Mouse (Mus musculus): ENCODE results near the gene Dyrk1b. TPM values are rescaled to one million over a fixed set of nuclear protein-coding genes. Genes with fewer than 3 reads are reported as not detected.
"Not testable (repeated sequence)": the region's sequence is repeated elsewhere in the genome, so short reads cannot be mapped to it uniquely, and the experiment has no call there.

Gene Dyrk1b
- polyA plus RNA-seq, 1 experiment from 2014 or later, result 2.3 TPM

DNA sequence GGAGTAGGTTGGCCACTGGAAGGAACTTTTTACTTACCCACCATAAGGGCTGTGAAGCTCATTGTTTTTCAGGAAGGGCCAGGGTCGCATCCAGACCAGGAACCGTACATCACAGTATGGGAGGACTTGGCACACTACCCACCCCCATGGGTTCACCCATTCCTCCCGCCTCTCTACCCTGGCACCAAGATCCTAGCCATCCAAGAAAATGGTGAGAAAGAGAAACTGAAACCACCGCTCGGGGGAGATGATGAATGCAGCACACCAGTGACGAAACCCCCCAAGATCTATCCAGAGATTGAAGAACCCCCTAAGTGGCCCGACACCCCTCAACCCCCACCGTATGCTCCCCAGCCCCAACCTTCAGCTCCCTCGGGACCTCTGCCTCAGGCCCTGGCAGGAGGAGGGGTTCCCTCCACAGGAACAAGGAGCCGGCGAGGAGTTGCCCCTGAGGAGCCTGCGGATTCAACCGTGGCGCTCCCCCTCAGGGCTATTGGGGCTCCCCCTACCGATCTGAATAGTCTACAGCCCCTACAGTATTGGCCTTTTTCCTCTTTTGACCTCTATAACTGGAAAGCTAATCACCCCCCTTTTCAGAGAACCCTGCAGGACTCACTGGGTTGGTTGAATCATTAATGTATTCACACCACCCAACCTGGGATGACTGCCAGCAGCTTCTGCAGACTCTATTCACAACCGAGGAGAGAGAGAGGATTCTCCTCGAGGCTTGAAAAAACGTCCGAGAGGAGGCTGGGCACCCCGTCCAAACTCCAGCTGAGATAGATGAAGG lies 39.9 kb downstream of the Dyrk1b start:
- not testable (repeated sequence) for H3K27me3 ChIP-seq; H3K4me1 ChIP-seq (replicated peaks); ATAC-seq (ENCODE audit: insufficient read depth); H3K9me3 ChIP-seq (replicated peaks); H3K9ac ChIP-seq; H3K27ac ChIP-seq (replicated peaks); H3K36me3 ChIP-seq (replicated peaks); H3K4me3 ChIP-seq (replicated peaks); H3K4me2 ChIP-seq
- 70% methylated on average over 20 of the region's 20 CpGs for WGBS (ENCODE audit: insufficient replicate concordance)

GRCm38 (mm10) chr7:28226836-28227235 lies 47.6 kb downstream of the Dyrk1b start:
- WGBS (ENCODE audit: insufficient replicate concordance), result 64% methylated on average over 4 of the region's 4 CpGs
- not testable (repeated sequence) for H3K9me3 ChIP-seq (replicated peaks); ATAC-seq (ENCODE audit: insufficient read depth); H3K4me1 ChIP-seq (replicated peaks); H3K36me3 ChIP-seq (replicated peaks); H3K27me3 ChIP-seq; H3K4me3 ChIP-seq (replicated peaks); H3K9ac ChIP-seq; H3K4me2 ChIP-seq; H3K27ac ChIP-seq (replicated peaks)

DNA sequence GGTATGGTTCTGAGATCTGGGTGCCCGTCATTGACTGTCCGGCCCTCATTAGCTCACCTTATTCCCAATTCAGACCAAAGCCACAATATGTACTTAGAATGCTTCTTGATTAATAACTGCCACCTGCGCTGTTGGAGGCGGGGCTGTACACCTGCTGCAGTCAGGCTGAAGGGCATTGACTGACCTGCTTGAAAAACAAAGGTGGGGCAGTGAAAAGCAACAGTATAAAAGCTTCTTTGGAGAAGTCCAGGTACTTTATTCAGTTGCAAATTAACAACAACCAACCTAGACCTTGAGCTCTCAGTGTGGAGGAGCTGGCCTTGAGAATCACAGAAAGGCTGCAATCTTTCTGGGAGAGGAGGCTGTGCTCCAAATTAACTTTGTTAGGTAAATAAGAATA lies 48.2 kb downstream of the Dyrk1b start:
- not testable (repeated sequence) for H3K27ac ChIP-seq (replicated peaks); H3K4me3 ChIP-seq (replicated peaks); H3K4me2 ChIP-seq; ATAC-seq (ENCODE audit: insufficient read depth); H3K9me3 ChIP-seq (replicated peaks); H3K36me3 ChIP-seq (replicated peaks); H3K4me1 ChIP-seq (replicated peaks); H3K9ac ChIP-seq; H3K27me3 ChIP-seq
- WGBS (ENCODE audit: insufficient replicate concordance), result 70% methylated on average over 4 of the region's 4 CpGs

Other genes starting within 250 kb of the Dyrk1b start
- gene Zfp780b, start 200.3 kb upstream of the Dyrk1b start, polyA plus RNA-seq (2015; fragmentation: Nextera tagmentation; extraction: Ambion mirVana), result 4.4 and 5.3 TPM in 2 replicates
- 1.4 and 1.6 TPM in 2 replicates for gene Zfp850, start 165.4 kb upstream of the Dyrk1b start, polyA plus RNA-seq (2015; fragmentation: Nextera tagmentation; extraction: Ambion mirVana)
- gene Psmc4, start 129.4 kb upstream of the Dyrk1b start, polyA plus RNA-seq (2015; fragmentation: Nextera tagmentation; extraction: Ambion mirVana), result 127 and 132 TPM in 2 replicates
- gene Fcgbp, start 108.2 kb upstream of the Dyrk1b start, polyA plus RNA-seq (2015; fragmentation: Nextera tagmentation; extraction: Ambion mirVana), result 0.10 and 0.17 TPM in 2 replicates
- not detected in 2 replicates for gene 9530053A07Rik, start 50.0 kb upstream of the Dyrk1b start, polyA plus RNA-seq (2015; fragmentation: Nextera tagmentation; extraction: Ambion mirVana)
- 55.0 and 56.9 TPM in 2 replicates for gene Fbl, start 9.8 kb upstream of the Dyrk1b start, polyA plus RNA-seq (2015; fragmentation: Nextera tagmentation; extraction: Ambion mirVana)
- gene Eid2, start 88.4 kb downstream of the Dyrk1b start, polyA plus RNA-seq (2015; fragmentation: Nextera tagmentation; extraction: Ambion mirVana), result 0.52 and 0.75 TPM in 2 replicates
- 1.7 and 1.8 TPM in 2 replicates for gene Eid2b, start 98.3 kb downstream of the Dyrk1b start, polyA plus RNA-seq (2015; fragmentation: Nextera tagmentation; extraction: Ambion mirVana)
- 0.07 TPM in 1 of 2 replicates, not detected in the other for gene Selenov, start 111.7 kb downstream of the Dyrk1b start, polyA plus RNA-seq (2015; fragmentation: Nextera tagmentation; extraction: Ambion mirVana)
- gene Dll3, start 122.8 kb downstream of the Dyrk1b start, polyA plus RNA-seq (2015; fragmentation: Nextera tagmentation; extraction: Ambion mirVana), result not detected in 2 replicates
- gene Timm50, start 132.6 kb downstream of the Dyrk1b start, polyA plus RNA-seq (2015; fragmentation: Nextera tagmentation; extraction: Ambion mirVana), result 78.3 and 85.2 TPM in 2 replicates
- gene Supt5, start 159.3 kb downstream of the Dyrk1b start, polyA plus RNA-seq (2015; fragmentation: Nextera tagmentation; extraction: Ambion mirVana), result 29.9 and 35.3 TPM in 2 replicates
- gene Rps16, start 171.2 kb downstream of the Dyrk1b start, polyA plus RNA-seq (2015; fragmentation: Nextera tagmentation; extraction: Ambion mirVana), result 540 and 619 TPM in 2 replicates
- gene Plekhg2, start 193.1 kb downstream of the Dyrk1b start, polyA plus RNA-seq (2015; fragmentation: Nextera tagmentation; extraction: Ambion mirVana), result 4.5 and 5.1 TPM in 2 replicates
- 8.3 and 8.8 TPM in 2 replicates for gene Zfp36, start 200.8 kb downstream of the Dyrk1b start, polyA plus RNA-seq (2015; fragmentation: Nextera tagmentation; extraction: Ambion mirVana)
- gene Med29, start 213.2 kb downstream of the Dyrk1b start, polyA plus RNA-seq (2015; fragmentation: Nextera tagmentation; extraction: Ambion mirVana), result 23.9 and 25.6 TPM in 2 replicates
- 24.6 and 26.2 TPM in 2 replicates for gene Paf1, start 213.5 kb downstream of the Dyrk1b start, polyA plus RNA-seq (2015; fragmentation: Nextera tagmentation; extraction: Ambion mirVana)